Mouse (Mus musculus): ENCODE data around the gene M6pr.
A peak's percentile ranks its signal among the peaks of the same experiment; 100 is the strongest.

The M6pr gene

DNA sequence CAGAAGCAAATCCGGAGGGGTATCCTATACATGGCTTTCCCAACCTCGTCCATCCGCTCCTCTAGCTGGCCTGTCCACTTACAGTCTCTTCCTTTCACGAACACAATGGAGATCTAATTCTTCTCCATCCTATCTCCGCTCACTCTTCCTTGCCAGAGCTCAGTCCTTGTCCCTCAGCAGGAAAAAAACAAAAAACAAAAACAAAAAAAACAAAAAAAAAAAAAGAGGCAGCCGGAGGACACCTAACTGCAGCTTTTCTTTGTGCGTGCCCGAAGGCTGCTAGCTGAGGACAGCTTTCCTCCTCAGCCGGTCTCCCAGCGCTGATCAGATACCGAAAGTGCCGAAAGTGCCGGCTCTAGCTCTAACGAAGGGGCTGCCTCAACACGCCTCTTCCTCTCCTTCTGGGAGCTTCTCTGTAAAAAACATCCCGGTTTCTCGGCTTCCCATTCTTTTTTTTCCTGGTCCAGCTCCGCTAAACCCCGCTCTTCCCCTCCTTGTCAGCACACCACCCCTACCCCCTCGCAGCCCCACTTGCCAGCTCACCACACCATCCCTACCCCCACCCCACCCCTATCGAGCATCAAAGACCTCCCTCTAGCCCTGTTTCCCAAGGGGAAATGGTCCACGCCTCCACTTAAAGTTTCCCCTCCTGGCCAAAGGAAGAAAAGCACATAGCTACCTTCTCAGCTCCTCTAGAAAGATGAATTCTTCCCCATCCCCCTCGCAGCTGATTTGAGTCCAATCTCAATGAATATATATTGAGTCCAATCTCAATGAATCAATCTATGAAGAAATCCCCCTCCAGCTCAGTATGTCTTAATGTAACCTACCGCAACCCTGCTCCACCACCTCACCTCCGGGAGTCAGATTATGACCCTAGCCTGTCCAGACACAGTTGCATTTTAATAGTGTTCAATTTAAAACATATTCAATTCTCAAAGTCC, 11.0 kb upstream of the M6pr start:
- peak in 1 of 2 experiments; percentile 41 for DNase-seq (ENCODE audit: inconsistent age in 2 of 2, low spot score in 1 of 2)

GRCm38 (mm10) chr6:122298223-122298609, 10.3 kb upstream of the M6pr start:
- no peak for DNase-seq (ENCODE audit: inconsistent age in 2 of 2, low spot score in 1 of 2)

DNA sequence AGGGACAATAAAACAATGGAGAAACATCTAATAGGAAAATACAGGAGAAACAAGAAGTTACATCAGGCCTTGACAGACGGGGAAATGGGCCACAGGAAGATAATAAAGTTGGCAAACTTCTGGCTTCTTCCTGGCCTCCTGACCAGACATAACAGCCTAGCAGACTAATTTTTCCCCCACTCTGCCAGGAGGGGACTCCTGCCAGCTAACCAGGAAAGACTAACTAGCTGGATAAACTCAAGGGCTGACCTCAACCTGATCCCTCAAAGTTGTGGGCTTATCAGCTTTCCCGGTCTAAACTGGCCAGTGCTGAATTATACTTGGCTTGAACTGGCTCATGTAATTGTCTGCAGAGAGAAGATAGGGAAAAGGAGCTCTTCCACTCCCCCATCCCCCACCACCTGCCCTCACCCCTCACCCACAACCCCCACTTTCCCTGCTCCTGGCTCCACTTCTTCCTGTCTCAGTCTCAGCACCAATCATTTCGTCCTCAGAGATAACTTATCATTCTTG, 8.8 kb upstream of the M6pr start:
- no peak for DNase-seq (ENCODE audit: inconsistent age in 2 of 2, low spot score in 1 of 2)

- no peak for DNase-seq (ENCODE audit: inconsistent age in 2 of 2, low spot score in 1 of 2)
Measured at GRCm38 (mm10) chr6:122302121-122302520, 6.4 kb upstream of the M6pr start.

DNA sequence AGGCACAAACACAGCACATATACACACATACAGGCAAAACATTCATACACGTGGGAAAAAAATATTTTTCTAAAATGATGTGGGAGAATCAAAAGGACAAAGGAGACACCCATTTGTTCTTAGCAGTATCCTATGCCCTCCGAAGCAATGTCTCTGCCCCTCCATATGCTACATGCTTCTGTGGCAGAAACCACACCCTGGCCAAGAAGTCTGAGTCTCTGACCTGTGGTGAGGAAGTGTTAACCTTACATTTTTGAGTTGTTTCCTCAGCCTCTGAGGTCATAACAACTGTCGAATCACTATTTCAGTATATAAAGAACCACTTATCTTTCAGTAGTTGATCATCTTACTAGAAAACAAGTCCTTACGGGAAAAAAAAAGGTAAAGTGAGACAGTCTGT, 5.9 kb upstream of the M6pr start:
- DNase-seq (ENCODE audit: inconsistent age in 2 of 2, low spot score in 1 of 2): no peak

- peak in 1 of 2 experiments; percentile 68 for DNase-seq (ENCODE audit: inconsistent age in 2 of 2, low spot score in 1 of 2)
Measured at GRCm38 (mm10) chr6:122303526-122303925, 5.0 kb upstream of the M6pr start.

DNA sequence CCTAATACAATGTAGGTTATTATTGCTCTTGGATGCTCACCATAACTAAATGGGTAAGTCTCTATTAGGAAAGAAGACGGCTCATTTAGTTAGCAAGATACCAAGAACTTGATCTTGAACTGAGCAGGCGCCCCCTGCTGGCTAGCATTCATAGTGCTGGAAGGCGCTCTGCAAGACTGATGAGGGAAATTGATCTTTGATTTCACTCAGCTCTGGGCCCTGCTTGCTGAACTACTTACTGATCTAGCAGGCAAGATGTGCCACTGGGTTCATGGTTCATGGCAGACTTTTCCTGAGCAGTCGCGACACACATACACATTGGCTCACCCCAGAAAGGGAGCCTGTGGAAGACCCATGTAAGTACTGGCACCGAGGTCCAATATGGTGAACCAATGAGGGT, 4.2 kb upstream of the M6pr start:
- peak; percentile 63 to 91 for DNase-seq (ENCODE audit: inconsistent age in 2 of 2, low spot score in 1 of 2)

GRCm38 (mm10) chr6:122304790-122305555, 3.5 kb upstream of the M6pr start:
- DNase-seq (ENCODE audit: inconsistent age in 2 of 2, low spot score in 1 of 2): no peak

- no peak for DNase-seq (ENCODE audit: inconsistent age in 2 of 2, low spot score in 1 of 2)
Measured at GRCm38 (mm10) chr6:122306707-122307106, 1.8 kb upstream of the M6pr start.

GRCm38 (mm10) chr6:122308136-122308504, 400 bp upstream of the M6pr start:
- DNase-seq (ENCODE audit: inconsistent age in 2 of 2, low spot score in 1 of 2): no peak

DNA sequence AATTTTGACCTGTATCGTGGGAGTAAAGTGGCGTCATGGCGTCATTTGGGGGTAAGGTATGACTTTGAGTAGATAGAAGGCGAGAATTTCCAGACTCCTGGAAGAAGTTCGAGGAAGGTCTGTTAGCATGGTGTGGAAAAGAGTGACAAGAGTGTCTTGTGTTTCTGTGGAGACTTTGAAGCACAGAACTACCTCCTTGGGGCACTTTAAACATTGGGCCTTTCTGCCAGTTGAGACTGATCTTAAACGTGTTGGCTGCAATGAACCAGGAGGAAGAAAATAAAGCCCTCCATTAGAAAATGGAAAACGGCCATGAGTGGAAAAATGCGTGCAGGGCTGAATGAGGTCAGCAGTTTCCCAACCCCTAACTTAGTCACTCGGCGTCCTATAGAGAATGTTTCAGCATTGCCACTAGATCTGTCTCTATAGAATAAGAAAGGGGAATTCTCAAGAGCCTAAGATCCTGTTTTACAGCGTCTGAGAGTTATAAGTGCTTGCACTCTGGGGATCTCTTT, 983 bp downstream of the M6pr start:
- DNase-seq (ENCODE audit: inconsistent age in 2 of 2, low spot score in 1 of 2): peak in 1 of 2 experiments; percentile 73

DNA sequence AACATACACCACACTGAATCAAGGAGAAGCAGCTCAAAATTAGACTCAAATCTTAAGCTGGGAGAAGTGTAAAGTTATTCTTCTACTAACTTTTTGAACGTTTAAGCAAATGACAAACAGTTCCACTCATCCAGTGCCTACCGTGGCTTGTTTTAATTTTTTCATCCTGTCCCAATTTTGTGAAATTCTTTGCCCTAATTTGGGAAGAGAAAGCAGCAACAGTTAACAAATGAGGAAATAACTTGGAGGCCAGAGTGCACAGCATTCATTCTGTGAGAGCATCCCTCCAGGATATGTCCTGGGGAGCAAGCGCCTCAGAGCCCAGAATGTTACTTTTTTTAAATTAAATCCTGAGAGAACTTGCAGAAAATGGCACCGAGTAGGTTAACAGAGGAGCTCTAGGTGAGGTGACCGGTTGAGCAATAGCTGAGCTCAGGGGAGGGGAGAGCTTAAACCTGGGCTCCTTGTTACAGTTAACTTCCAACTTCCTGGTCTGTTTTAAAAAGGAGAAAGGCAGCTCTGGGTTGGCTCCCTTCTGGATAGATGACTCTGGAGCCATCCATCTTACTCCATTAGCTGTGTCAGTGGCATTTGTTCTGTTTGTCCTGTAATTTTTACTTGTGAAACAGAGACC, 1.8 kb downstream of the M6pr start:
- no peak for DNase-seq (ENCODE audit: inconsistent age in 2 of 2, low spot score in 1 of 2)

DNA sequence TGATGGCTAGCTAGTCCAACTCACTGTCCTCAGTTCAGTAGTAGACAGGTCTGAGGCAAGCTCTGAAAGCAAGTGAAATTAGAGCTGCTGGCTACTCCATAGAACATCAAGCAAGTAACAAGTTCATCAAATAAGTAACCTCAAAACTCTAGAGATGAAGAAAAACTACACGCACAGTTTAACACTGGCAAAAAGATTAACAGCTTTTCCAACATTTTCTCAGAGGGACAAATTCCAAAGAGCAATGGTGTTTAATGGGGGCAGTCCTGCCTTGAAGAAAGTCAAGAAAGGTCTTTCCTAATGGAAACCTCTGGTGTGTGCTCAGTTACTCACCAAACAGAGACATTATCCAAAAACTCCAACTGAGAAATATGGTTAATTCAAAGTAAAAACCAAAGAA, 10.2 kb downstream of the M6pr start:
- DNase-seq (ENCODE audit: inconsistent age in 2 of 2, low spot score in 1 of 2): no peak

GRCm38 (mm10) chr6:122325361-122325975, 16.9 kb downstream of the M6pr start:
- DNase-seq (ENCODE audit: inconsistent age in 2 of 2, low spot score in 1 of 2): no peak

GRCm38 (mm10) chr6:122333081-122333612, 24.6 kb downstream of the M6pr start:
- no peak for DNase-seq (ENCODE audit: inconsistent age in 2 of 2, low spot score in 1 of 2)

DNA sequence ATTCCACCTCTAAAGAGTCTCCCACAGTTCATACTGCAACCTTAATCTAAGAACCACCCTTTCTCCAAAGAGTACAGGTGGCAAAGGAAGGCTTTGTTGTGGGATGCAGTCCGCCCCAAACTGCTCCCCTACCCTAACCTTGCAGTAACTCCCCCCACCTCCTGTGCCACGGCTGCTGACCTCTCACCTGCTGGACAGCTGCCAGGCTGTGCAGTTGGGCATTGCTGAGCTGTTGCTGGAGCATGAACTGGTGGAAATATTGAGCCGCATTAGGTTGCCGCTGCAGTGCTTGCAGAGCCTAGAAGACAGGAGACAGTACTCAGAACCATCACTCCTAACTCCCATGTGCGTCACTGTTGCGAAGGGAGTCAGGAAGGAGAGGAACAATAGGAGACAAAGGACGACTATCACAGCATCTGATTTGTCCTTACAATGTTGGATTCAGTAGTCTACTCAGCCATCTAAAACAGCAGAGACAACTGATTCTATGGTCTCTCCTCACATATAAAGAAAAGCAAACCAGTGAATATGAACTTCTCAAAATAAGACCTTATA, 26.3 kb downstream of the M6pr start:
- no peak for DNase-seq (ENCODE audit: inconsistent age in 2 of 2, low spot score in 1 of 2)

DNA sequence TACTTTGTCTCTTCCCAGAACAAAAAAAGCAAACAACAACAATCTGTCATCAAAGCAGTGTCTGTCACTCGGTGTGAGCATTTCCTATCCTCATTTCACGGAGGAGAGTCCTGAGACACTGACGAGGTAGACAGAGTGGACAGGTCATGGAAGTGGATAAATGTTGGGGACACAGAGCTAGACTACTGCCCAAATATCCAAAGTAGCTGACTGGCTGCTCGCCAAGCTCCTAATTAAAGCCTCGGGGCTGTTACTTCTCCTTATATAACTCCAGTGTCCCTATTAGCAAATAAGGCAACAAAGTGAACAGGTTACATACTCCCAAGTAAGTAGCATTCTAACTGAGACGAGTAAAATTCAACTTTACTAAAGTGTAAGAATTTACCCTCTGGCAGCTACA, 29.0 kb downstream of the M6pr start:
- DNase-seq (ENCODE audit: inconsistent age in 2 of 2, low spot score in 1 of 2): peak in 1 of 2 experiments; percentile 20

DNA sequence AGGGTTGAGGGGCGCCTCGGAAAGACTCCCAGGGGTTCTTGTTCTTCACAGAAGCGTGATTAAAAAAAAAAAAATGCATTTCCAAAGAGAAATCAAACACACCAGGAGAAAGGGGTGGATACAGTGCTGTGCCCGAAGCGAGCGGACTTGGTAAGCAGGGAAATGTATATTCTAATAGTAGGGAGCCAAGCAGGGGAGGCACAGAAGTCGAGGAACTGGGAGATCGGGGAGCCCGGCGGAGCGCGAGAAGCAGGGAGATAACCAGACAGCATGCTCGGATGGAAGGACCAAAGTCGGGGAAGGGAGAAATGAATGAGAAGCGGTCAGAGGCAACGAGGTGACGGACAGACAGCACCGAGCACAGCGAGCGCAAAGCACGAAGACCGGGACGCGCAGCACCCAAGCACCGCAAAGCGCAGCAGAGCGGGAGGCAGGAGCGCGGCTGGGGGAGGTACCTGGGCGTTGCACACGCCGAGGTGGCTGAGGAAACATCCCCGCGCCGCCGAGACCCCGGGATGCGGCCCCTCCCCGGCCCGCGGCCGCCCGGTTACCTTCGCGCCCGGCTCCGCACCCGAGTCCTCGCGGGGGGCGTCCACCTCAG, 30.6 kb downstream of the M6pr start:
- peak; percentile 78 to 92 for DNase-seq (ENCODE audit: inconsistent age in 2 of 2, low spot score in 1 of 2)

- DNase-seq (ENCODE audit: inconsistent age in 2 of 2, low spot score in 1 of 2): peak; percentile 91 to 97
Measured at GRCm38 (mm10) chr6:122339648-122340341, 31.3 kb downstream of the M6pr start.

Data from adrenal gland, adult (tissue).